Mouse (Mus musculus) hindbrain, embryonic 10.5 days (tissue): ENCODE data around the gene Srrm3. TPM values are rescaled to one million over a fixed set of nuclear protein-coding genes. Genes with fewer than 3 reads are reported as not detected.

Source experiments
- DNase-seq: peaks from one replicate; pipeline ENCODE4 v3.0.0-alpha.2; 2017; ENCODE audit warnings: low spot score
- H3K27ac ChIP-seq: fragments of 300-500 bp; sonication (generic); 2 replicates; pipeline ENCODE4 v1.5.1; 2016; ENCODE audit warnings: mild to moderate bottlenecking, moderate library complexity
- H3K27me3 ChIP-seq: fragments of 300-500 bp; sonication (generic); 2 replicates; pipeline ENCODE4 v1.6.1; 2016; ENCODE audit warnings: mild to moderate bottlenecking; ENCODE audit not compliant: poor library complexity, insufficient read depth, severe bottlenecking
- H3K36me3 ChIP-seq: fragments of 300-500 bp; sonication (generic); 2 replicates; pipeline ENCODE4 v1.6.1; 2016; ENCODE audit warnings: mild to moderate bottlenecking, moderate library complexity
- H3K4me1 ChIP-seq: fragments of 300-500 bp; sonication (generic); replicated peaks from 2 replicates; pipeline ENCODE4 v1.6.1; 2016; ENCODE audit warnings: mild to moderate bottlenecking
- H3K4me3 ChIP-seq: fragments of 300-500 bp; sonication (generic); 2 replicates; pipeline ENCODE4 v1.5.1; 2016; ENCODE audit warnings: mild to moderate bottlenecking, moderate library complexity
- H3K9me3 ChIP-seq: fragments of 300-500 bp; sonication (generic); 2 replicates; pipeline ENCODE4 v1.6.1; 2016; ENCODE audit warnings: mild to moderate bottlenecking, moderate library complexity
- WGBS: fragments of 180-500 bp; shearing (Covaris S2); methylation state at CpG from one replicate; pipeline ENCODE4 v1.1.7; 2016; 5-methylcytosine and 5-hydroxymethylcytosine counted together
- polyA plus RNA-seq: library from polyadenylated mRNA; unstranded; fragments of >200 nt; fragmentation: Nextera tagmentation; extraction: Ambion mirVana; gene quantifications from 2 replicates; pipeline ENCODE4 v1.2.1, GENCODE M21; 2016

Srrm3 gene
- polyA plus RNA-seq, 1 experiment from 2014 or later = 38.5 TPM

GRCm38 (mm10) chr5:135888405-135889215 is 81.9 kb downstream of the Srrm3 start:
- DNase-seq = no peak
- WGBS = 6% methylated on average over 30 of the region's 30 CpGs
- H3K27ac ChIP-seq = no peak overlapping the region
- H3K36me3 ChIP-seq = no peaks in the 10 kb centered on the region
- peaks cover 67% of the 10 kb centered on the region for H3K27me3 ChIP-seq
- peaks cover 17% of the 10 kb centered on the region for H3K4me1 ChIP-seq
- H3K4me3 ChIP-seq = peak overlapping the region; percentile 33
- no peaks in the 10 kb centered on the region for H3K9me3 ChIP-seq

- Histone ChIP-seq H3K27me3 (peaks cover 67% of the 10 kb centered on the region), H3K9me3 (no peaks in the 10 kb centered on the region), H3K27ac (no peak overlapping the region), H3K36me3 (no peaks in the 10 kb centered on the region), H3K4me3 (no peak overlapping the region), H3K4me1 (peaks cover 17% of the 10 kb centered on the region)
- no peak for DNase-seq
- 59% methylated on average over 4 of the region's 4 CpGs for WGBS
These were observed 83.6 kb downstream of the Srrm3 start for GRCm38 (mm10) chr5:135890323-135890722.

- Histone ChIP-seq H3K36me3 (no peaks in the 10 kb centered on the region), H3K27me3 (peaks cover 61% of the 10 kb centered on the region), H3K27ac (no peak overlapping the region), H3K4me1 (peaks cover 17% of the 10 kb centered on the region), H3K4me3 (no peak overlapping the region), H3K9me3 (no peaks in the 10 kb centered on the region)
- DNase-seq = no peak
- WGBS = 68% methylated on average over 3 of the region's 3 CpGs
These were observed 84.2 kb downstream of the Srrm3 start for GRCm38 (mm10) chr5:135890920-135891319.

GRCm38 (mm10) chr5:135892589-135893351 is 86.1 kb downstream of the Srrm3 start:
- H3K4me3 ChIP-seq = no peak overlapping the region
- no peaks in the 10 kb centered on the region for H3K36me3 ChIP-seq
- peaks cover 45% of the 10 kb centered on the region for H3K27me3 ChIP-seq
- H3K4me1 ChIP-seq = peaks cover 12% of the 10 kb centered on the region
- WGBS = 54% methylated on average over 9 of the region's 9 CpGs
- H3K9me3 ChIP-seq = no peaks in the 10 kb centered on the region
- no peak overlapping the region for H3K27ac ChIP-seq
- DNase-seq = no peak

- no peak for DNase-seq
- Histone ChIP-seq H3K4me1 (no peaks in the 10 kb centered on the region), H3K4me3 (no peak overlapping the region), H3K9me3 (no peaks in the 10 kb centered on the region), H3K36me3 (no peaks in the 10 kb centered on the region), H3K27ac (no peak overlapping the region), H3K27me3 (peaks cover 25% of the 10 kb centered on the region)
- 84% methylated on average over 6 of the region's 6 CpGs for WGBS
These were observed 88.3 kb downstream of the Srrm3 start for GRCm38 (mm10) chr5:135894958-135895357.

- no peak overlapping the region for H3K27ac ChIP-seq
- H3K4me1 ChIP-seq = peaks cover 3% of the 10 kb centered on the region
- H3K9me3 ChIP-seq = no peaks in the 10 kb centered on the region
- no peak overlapping the region for H3K4me3 ChIP-seq
- 15% methylated on average over 3 of the region's 3 CpGs for WGBS
- DNase-seq = peak; percentile 52
- no peaks in the 10 kb centered on the region for H3K36me3 ChIP-seq
- H3K27me3 ChIP-seq = peaks cover 3% of the 10 kb centered on the region; the same call in 1 of the 2 replicates
These were observed 91.3 kb downstream of the Srrm3 start for GRCm38 (mm10) chr5:135898028-135898427.

GRCm38 (mm10) chr5:135898995-135899394 is 92.3 kb downstream of the Srrm3 start:
- no peak for DNase-seq
- 83% methylated on average over 4 of the region's 4 CpGs for WGBS

GRCm38 (mm10) chr5:135899833-135900232 is 93.1 kb downstream of the Srrm3 start:
- H3K4me1 ChIP-seq = peaks cover 19% of the 10 kb centered on the region
- H3K36me3 ChIP-seq = 0 out of 2 replicates have a peak, but pooled peaks cover 3% of the 10 kb centered on the region
- H3K27me3 ChIP-seq = no peaks in the 10 kb centered on the region
- no peak for DNase-seq
- H3K27ac ChIP-seq = no peak overlapping the region
- WGBS = 70% methylated on average over 4 of the region's 4 CpGs
- no peaks in the 10 kb centered on the region for H3K9me3 ChIP-seq
- no peak overlapping the region for H3K4me3 ChIP-seq

More at GRCm38 (mm10) chr5:135898995-135899394, 92.3 kb downstream of the Srrm3 start:
- Histone ChIP-seq H3K36me3 (no peaks in the 10 kb centered on the region), H3K27ac (no peak overlapping the region), H3K9me3 (no peaks in the 10 kb centered on the region), H3K4me1 (peaks cover 13% of the 10 kb centered on the region), H3K27me3 (no peaks in the 10 kb centered on the region), H3K4me3 (no peak overlapping the region)

GRCm38 (mm10) chr5:135900701-135901100 is 94.0 kb downstream of the Srrm3 start:
- Histone ChIP-seq H3K36me3 (0 out of 2 replicates have a peak, but pooled peaks cover 11% of the 10 kb centered on the region), H3K9me3 (no peaks in the 10 kb centered on the region), H3K4me3 (no peak overlapping the region), H3K4me1 (peaks cover 20% of the 10 kb centered on the region), H3K27me3 (no peaks in the 10 kb centered on the region), H3K27ac (no peak overlapping the region)
- DNase-seq = no peak
- WGBS = 76% methylated on average over 3 of the region's 3 CpGs

- Histone ChIP-seq H3K27me3 (no peaks in the 10 kb centered on the region), H3K36me3 (peaks cover 16% of the 10 kb centered on the region), H3K4me1 (peaks cover 23% of the 10 kb centered on the region), H3K27ac (no peak overlapping the region), H3K9me3 (no peaks in the 10 kb centered on the region), H3K4me3 (no peak overlapping the region)
- WGBS = 66% methylated on average over 6 of the region's 6 CpGs
- no peak for DNase-seq
These were observed 94.8 kb downstream of the Srrm3 start for GRCm38 (mm10) chr5:135901354-135902095.

- peaks cover 31% of the 10 kb centered on the region for H3K36me3 ChIP-seq
These were observed 96.4 kb downstream of the Srrm3 start for GRCm38 (mm10) chr5:135903058-135903457.

GRCm38 (mm10) chr5:135903551-135904151 is 97.0 kb downstream of the Srrm3 start:
- H3K36me3 ChIP-seq = peaks cover 37% of the 10 kb centered on the region
- peak overlapping the region; percentile 88 for H3K27ac ChIP-seq
- under 1% methylated on average over 30 of the region's 30 CpGs for WGBS
- H3K9me3 ChIP-seq = no peaks in the 10 kb centered on the region
- H3K4me1 ChIP-seq = peaks cover 25% of the 10 kb centered on the region
- no peaks in the 10 kb centered on the region for H3K27me3 ChIP-seq
- peak; percentile 95 for DNase-seq
- H3K4me3 ChIP-seq = peak overlapping the region; percentile 54

More at GRCm38 (mm10) chr5:135903058-135903457, 96.4 kb downstream of the Srrm3 start:
- H3K4me1 ChIP-seq = peaks cover 25% of the 10 kb centered on the region
- H3K9me3 ChIP-seq = no peaks in the 10 kb centered on the region
- peak overlapping the region; percentile 54 for H3K4me3 ChIP-seq
- H3K27me3 ChIP-seq = no peaks in the 10 kb centered on the region
- WGBS = 29% methylated on average over 7 of the region's 7 CpGs
- H3K27ac ChIP-seq = peak overlapping the region; percentile 88
- DNase-seq = no peak
